Mouse (Mus musculus): ENCODE data around the gene Ttc24.
A peak's percentile ranks its signal among the peaks of the same experiment; 100 is the strongest.

DNA sequence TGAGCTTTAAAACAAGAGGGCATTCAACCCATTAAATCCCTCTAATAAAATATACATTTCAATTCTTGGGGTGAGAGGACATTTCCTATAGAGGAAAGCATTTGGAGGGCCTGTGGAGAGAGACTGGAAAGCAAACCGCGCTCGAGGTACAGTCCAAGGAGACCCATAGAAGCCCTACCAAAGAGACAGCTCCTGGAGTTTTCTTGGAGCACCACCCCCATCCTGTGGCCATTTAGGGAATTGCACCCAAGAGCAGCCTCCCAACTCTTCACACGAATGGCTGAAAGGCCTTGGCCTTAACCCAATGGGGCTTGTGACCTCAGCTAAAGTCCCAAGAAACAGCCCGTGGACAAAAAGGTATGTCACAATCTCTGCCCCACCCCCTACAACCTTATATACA, 6.3 kb downstream of the Ttc24 start:
- peak; percentile 89 for TF ChIP-seq EP300 (IDR thresholded peaks at IDR 0.05; ENCODE audit: insufficient read depth, low read depth, low read length)
- TF ChIP-seq CTCF (IDR thresholded peaks at IDR 0.05): peak; percentile 94

Data from heart, adult 2 months (tissue).